Mouse (Mus musculus): ENCODE results near the gene Rnls.

Rnls gene

DNA sequence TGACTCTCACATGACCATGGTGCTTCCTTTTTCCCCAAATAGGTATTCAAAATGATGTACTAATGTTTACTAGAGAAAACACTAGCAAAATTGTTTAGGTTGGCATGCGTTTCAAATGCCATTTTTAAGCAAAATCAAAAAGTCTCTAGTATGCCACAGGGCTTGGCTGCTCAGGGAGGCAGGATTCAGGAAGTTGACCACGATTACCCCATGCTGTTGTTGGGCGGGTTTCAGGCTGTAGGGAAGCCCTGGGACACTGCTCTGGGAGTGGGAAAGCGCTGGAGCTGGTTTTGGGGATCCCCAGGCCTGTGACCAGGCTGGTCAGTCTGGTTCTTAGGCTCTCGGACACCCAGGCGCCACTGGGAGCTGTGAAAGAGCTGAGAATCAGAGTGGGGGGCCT, 213.7 kb downstream of the Rnls start:
- no peak for DNase-seq

DNA sequence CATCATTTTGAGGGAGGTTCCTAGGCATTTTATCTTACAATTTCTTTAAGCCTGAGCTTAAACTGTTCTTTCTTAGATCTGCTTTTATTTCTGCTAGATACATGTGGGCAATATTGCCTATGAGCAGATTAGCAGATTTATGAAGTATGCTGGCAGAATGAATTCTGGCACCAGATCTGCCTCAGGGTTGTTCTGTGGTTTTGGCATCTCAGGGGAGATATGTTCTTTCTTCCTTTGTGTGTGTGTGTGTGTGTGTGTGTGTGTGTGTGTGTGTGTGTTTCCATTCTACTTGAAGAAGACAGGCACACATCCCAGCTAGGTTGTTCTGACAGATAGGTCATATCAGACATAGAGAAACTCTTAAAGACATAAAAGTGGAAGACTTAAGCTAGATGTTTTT, 218.1 kb downstream of the Rnls start:
- no peak for DNase-seq

DNA sequence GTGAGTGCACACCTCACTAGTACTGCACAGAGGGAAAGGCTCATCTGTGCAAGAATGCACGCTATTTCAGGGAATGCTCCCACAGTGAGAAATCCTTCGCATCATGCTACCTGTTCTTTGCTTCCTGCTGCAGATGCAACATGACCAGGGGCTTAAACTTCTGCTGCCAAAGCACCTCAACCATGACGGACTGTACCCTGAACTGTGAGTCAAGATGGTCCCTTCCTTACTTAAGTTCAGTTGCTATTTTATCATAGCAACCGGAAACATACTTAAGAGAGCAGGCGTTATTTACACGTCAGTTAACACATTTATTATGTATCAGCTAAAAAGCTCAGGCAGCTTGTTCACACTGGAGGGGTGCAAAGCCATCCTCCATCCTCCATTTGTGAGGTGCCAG, 222.2 kb downstream of the Rnls start:
- no peak for DNase-seq

DNA sequence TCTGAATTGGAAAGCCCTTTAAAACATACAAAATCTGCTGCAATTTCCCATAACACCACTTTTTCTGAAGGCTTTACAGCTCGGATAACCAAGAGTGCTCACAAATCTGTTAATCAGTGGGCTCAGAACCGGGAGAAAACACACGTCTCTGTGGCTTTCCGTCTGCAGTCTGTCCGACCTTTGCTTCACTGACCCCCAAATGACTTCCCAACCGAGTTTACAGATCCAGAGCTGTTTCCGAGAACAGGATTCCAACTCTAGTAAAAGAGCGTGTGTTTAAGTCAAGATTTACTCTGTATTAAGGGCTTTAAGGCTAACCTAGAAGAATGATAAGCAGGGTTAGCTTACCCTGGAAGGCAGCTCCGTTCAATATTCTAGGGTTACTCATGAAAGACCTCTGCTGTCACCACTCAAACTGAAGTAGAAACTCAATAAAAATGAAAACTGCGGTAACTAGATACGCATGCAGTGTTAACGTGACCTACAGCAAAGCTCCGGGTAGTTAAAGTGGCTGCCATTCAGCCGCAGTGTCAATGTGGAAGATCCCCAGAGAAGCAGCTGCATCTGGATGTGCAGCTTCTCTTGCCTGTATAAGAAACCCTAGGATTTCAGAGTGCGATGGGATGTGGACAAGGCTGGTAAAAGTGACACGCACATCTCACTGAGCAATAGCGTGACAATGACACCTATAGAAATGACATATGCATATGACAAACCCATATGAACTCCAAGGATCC, 224.4 kb downstream of the Rnls start:
- DNase-seq, result no peak

DNA sequence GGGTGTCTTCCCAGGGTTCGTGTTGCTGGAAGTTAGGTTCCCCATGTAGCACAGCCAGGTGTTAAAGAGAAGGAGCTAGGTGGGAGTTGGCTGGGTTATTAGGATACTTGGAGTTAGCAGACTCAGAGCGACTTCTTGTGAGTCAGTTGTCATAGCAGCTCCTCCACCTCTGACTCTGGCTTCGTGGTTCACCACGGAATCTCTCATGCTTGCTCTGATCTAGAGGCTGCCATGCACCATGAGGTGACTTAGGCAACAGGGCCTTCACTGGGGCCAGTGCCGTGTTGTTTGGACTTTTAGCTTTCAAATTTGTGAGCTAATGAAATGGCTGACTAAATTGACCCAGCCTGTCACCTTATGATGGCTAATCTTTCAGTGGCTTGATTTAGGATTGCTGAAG, 227.3 kb downstream of the Rnls start:
- DNase-seq, result no peak

DNA sequence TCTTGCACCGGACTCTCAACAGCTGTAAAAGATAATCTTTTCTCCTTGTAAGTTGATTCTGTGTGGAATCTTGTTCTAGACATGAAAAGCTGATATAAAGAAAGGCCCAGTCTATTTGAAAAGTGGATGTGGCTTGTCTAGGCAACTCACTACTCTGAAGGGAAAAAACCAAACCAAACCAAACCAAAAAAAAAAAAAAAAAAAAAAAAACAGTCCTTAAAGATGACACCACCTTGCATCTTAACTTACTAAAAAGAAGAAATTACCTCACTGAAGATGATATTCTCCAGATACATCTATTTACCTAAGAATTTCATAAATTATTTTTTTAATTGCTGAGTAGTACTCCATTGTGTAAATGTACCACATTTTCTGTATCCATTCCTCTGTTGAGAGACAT, 230.2 kb downstream of the Rnls start:
- no peak for DNase-seq

DNA sequence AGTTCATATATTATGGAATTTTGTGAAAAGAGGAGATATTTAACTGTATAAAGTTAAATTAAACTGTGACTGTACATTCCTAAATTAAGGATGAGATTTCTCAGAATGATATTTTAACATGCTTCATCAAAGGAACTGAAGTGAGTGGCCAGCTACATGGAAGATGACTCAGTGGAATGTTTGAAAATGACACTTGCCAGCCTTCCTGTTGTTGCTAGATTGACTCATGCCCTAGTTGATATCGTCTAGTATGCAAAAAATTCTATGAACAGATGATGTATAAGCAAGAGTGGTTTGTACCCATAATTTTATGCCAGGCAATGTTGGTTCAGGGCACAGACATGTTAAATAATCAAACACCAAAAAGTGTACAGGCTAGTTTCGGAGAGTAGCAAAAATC, 232.2 kb downstream of the Rnls start:
- no peak for DNase-seq

DNA sequence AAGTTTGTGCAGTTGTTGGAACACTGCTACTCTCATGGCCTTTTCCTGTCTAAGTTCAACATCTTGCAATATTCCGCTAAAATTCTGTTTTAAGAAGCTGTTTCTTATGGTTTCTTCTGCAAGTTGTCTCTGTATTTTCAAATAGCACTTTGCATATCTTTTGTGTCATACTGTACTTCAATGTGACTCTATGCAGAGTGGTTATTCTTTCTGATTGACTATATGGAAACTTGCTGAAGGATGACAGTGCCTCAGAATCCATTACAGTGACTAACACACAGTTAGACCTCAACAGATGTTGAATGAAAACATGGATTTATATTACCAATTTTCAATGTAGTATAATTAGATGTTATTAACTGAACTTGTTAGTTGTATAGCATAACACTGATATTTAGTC, 232.9 kb downstream of the Rnls start:
- no peak for DNase-seq

DNA sequence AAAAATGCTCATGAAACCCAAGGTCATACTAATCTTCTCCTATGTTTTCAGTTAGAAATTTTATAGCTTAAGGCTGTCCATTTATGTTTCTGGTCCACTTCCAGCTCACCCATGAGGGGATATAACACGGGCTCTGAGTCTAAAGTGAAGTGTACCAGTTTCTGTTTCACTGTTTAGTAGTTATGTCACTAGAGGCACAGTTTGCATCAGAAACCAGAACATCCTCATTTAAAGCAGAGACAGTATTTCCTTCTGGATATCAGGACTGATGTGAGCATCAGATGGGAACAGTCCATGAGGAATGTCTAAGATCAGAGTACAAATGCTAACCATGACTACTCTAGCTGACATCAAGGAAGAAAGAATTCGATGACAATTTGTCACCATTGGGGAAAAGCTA, 233.9 kb downstream of the Rnls start:
- DNase-seq, result no peak

DNA sequence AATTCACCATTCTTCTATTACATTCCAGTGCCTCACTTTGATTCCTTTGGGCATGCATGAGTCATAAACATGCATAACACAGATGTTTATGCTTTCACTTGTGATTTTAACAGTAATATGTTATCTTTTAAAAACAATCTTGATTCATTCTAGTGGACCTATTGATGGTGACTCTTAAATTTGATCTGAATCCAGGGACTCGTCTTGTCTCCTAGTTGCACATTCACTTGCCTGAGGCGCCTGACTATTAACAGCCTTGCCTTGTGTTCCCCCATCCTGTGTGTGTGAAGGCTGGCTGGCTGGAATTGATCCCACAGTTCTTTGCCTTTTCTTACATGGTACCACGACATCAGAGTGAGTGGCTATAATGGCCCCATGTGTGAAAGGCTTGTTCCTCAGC, 243.7 kb downstream of the Rnls start:
- no peak for DNase-seq

DNA sequence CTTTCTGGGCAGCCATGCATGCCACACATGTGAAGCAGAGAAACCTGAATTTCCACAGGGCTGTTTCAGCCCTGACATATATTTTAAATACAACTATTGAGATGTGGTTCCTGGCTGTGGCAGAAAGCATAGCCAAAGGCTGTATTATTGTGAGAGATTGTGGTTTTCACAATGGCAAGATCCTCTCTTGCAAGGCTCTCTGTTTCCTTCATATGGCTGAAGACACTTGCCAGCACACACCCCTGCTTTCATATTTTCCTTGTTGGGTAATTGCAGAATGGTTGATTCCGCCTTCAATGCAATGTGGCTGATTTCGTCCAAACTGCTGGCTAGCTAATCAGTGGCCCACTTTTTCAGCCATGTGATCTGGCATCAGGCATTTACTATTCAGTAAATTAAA, 248.9 kb downstream of the Rnls start:
- no peak for DNase-seq

DNA sequence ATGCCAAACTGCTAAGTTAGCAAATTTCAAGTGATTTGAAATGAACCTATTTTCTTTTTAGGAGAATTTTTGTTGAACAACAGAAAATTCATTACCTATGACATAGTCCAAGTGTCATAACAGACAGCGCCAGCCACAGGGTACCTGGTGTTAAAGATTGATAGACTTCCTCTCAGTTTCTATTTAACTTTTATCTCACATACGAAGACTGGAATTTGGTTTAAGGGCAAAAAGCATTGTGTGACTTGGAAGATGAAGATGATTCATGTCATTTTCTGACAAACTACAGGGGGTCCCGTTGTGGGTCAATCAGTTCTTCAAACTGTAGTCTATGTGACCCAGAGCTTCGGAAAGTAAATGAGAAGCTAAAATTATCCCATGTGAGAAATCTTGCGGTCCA, 254.8 kb downstream of the Rnls start:
- DNase-seq, result no peak

DNA sequence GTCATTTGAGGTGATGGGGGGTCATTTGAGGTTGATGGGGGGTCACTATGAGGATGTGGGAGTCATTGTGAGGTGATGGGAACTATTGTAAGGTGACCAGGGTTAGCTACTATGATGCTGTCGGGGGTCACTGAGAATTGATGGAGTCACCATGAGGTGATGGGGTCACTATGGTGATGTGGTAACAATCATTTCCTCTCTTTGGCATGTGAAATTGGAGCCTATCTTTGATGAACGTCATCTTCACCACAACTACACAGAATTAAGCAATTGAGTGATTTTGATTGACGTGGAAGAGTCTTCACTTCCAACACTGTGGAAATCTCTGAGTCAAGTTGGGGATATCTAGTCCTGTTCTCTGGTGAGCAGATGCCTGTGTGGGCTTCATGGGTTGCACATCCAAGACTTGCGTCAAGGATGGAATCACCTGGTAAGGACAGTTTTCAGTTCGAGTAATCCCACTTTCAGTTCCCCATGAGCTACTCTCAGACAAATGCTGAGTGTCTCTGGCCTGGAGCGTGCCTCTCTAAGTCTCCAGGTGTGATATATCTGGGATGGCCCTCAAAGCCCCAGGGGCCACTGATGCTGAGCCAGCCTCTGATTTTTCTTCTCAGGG, 269.4 kb downstream of the Rnls start:
- DNase-seq, result no peak

DNA sequence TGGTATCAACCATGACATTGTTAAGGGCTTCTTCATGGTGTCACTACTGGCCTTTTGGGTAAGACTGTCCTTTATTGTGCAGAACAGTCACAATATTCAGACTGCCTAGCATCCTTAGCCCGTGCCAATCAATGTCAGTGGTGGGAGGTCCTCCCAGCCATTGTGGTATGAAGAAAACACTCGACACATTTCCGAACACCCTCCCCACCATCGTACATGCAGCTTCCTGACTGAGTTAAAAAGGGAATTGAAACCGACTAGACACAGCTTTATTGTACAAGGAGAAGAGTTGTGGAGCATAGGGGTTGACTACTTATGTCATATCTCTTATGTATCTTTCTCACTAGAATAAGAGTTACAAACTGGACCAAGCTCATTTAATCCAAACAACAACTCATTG, 272.1 kb downstream of the Rnls start:
- no peak for DNase-seq

DNA sequence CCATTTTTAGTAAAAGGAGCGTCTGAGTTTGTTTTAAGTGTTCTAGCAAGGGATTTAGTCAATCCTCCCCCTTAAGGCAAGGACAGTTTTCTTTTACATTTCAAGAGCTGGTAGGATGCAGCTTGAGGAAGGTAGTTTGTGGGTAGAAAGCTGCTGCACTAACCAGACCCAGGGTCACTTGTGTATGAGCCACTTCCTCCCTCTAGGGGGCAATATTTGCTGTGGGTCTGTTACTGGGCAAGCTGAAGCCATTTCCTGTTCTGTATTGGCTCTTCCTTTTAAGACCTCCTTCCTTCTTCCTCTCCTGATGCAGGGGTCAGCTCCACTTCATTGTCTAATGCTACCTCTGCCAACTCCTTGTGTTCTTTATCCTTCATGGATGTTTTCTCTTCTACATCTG, 273.2 kb downstream of the Rnls start:
- DNase-seq, result no peak

DNA sequence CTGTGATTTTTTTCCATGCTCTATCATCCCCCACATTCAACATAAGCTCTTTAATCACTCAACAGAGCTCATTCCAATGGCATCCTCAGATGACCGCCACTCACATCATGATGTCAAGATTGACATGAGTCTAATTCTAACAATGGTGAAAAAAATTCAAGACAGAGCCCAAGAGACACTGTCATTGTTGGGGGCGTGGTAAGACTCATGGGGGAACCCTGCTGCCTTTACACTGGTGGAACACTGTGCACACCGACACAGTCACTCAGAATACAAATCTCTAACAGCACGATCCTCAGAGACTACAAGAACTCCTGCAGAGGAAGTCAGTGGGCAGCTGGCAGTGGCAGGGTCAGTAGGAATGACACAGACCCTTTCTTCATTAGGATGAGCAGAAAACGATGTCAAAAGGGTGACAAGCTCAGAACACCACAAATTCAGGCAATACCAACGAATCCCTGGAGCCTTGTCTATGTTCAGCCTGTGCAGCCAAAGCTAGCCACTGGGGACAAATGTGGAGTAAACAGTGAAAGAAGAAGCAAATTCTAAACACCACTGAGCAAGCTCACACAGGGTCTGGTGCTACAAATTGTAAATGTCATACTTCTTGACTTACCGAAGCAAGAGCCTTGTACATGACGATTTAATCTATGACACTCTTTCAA, 277.3 kb downstream of the Rnls start:
- no peak for DNase-seq

DNA sequence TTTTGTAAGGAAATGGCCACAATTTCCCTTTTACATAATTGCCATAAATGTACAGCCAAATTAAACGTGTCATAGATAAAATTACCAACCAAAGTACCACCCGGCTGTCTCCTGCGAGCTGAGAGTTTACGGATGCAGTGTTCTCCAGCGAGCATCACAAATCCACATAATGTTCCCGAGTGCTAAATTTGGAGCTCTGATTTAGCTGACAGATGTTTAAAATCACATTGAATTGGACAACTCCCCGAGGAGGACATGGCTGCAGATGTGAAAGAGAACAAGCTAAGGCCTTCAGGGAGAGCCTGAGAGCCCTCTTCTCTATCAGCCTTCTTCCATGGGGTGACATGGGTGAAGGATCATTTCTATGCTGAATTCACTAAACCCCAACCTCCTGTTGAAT, 278.3 kb downstream of the Rnls start:
- DNase-seq, result no peak

DNA sequence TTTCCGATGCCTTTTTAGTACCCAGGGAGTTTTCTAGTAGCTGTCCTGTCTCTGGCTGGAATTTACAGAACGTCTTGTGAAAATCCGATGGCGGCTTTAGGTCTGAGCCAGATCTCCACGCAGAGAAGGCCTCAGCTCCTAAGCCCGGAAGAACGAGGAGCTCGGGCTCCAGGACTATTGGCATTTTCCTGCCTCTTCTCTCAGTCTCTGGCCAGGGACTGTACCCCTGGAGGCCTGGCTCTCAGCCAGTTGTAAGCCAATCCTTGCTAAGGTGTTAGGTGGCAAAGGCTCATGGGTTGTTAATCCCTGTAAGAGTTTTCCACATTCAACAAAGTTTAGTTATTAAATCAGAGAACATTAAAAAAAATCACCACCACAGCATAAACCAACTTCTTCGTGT, 281.7 kb downstream of the Rnls start:
- DNase-seq, result no peak

DNA sequence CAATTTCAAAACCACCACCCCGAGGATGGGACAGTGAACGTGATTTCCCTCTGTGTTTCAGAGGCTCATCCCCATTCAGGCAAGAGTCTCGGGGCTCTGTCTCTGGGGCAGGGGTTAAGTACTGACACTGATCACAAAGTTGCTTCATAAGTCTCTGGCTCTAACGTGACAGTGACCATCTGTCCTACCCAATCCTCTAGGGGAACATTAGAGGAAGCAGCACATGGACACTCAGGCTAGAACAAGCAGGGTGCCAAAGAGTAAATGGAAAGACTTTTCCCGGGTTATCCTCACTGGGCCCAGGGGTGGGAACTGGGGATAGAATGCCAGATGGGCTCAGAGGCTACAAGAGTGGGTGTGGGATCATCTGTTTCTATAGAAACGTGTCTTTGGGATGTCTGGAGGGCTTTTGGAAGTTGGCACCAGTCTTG, 282.1 kb downstream of the Rnls start:
- DNase-seq, result no peak

DNA sequence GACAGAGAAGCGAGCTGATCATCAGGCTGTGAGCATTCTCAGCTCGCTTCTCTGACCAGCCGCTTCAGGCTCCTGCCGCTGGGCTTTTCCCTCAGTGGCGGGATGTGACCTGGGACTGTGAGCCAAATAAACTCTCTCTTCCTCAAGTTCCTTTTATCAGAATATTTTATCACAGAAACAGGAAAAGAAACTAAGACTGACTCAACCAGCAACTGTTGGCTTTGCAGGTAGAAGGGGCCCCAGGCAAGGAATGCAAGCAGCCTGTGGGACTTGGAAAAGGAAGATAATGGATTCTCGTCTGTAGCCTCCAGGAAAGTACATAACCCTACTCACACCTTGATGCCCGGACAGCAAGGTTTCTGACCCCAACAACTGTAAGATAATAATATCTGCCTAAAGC, 283.0 kb downstream of the Rnls start:
- DNase-seq, result no peak

DNA sequence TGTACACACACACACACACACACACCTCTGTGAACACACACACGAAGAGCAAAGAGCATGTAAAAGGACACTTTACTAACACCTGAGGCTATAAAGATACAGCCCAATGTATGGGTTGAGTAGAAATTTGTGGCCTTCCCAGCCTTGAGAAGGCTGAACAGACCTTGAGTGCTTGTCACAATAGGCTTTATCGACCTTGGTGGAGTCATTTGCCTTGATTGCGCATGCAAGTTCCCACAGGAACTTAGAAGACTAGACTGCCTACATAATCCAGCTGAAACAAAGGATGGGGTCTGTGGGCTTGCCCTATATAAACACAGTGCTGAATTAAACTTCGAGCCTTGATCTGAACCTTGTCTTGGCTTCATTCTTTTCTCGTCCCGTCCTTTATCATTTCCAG, 288.2 kb downstream of the Rnls start:
- DNase-seq, result no peak

DNA sequence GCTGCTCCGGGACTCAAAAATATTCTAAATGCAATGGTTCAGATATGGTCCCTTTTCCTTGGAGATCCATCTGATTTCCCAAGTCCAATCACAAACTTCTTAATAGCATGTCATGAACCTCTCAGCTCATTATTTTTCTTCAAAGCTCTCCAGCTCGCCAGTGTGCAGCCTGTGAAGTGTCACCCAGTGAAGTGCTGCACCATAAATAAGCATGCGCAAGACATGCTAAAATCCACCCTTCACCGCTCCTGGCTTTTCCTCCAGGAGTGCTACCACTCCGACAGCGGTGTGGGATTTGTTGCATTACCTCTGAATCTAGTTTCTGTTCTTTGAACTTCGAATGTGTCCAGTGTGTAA, 289.3 kb downstream of the Rnls start:
- no peak for DNase-seq

DNA sequence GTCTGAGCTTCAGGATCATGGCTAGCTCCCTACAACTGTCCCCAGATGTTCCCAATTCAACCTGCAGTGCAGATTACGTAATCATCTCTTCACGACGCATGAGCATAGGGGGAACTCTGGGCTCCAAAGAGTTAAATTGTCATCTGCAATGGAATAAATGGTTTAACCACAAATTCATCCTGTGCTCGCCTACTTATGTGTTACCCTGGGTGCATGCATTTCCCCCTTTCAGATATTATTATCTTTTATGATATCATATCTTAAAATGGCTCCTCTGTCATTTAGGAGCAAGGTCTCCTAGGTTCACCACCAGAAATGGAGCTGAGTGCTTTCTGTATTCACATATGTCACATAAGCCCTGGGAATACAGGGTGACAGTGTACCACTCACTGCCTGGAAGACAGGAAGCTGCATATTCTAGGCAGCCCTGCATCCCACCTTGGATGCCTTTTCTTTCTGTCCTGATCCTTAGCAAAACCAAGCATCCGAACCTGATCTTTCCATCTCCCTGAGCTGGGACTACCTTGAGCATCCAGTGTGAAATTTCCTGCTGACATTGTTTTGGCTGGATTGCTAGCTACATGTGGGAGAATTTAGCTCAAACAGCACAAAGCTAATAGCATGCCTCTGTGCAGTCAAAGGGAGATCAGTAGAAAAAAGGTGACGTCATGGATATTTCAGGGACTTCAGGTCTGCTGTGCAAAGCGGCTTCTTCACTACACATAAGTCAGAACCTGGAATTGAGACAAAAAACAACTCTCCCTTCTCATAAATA, 289.9 kb downstream of the Rnls start:
- DNase-seq, result no peak

Data from cerebellum, adult 11-12 months (tissue).